Mouse (Mus musculus) forebrain, embryonic 16.5 days (tissue): ENCODE measurements around the gene Senp7. TPM values are rescaled to one million over a fixed set of nuclear protein-coding genes. Genes with fewer than 3 reads are reported as not detected.

Experiments used
- ATAC-seq: fragments of 200-750 bp; cut with Nextera tagmentation; 2 replicates; pipeline ENCODE4 v1.8.0; 2017; ENCODE audit warnings: mild to moderate bottlenecking, moderate library complexity
- H3K27ac ChIP-seq: fragments of 300-500 bp; sonication (generic); 2 replicates; pipeline ENCODE4 v1.5.1; 2014; ENCODE audit warnings: low read length, control low read depth
- H3K27me3 ChIP-seq: fragments of 300-500 bp; sonication (generic); replicated peaks from 2 replicates; pipeline ENCODE4 v1.6.1; 2014; ENCODE audit warnings: low read length; ENCODE audit not compliant: control insufficient read depth, insufficient read depth
- H3K36me3 ChIP-seq: fragments of 300-500 bp; sonication (generic); 2 replicates; pipeline ENCODE4 v1.6.1; 2014; ENCODE audit not compliant: control insufficient read depth, insufficient read depth
- H3K4me1 ChIP-seq: fragments of 300-500 bp; sonication (generic); replicated peaks from 2 replicates; pipeline ENCODE4 v1.6.1; 2014; ENCODE audit warnings: low read length; ENCODE audit not compliant: control insufficient read depth, insufficient read depth
- H3K4me2 ChIP-seq: fragments of 300-500 bp; sonication (generic); 2 replicates; pipeline ENCODE4 v1.6.1; 2014; ENCODE audit warnings: mild to moderate bottlenecking, low read length, control low read depth
- H3K4me3 ChIP-seq: fragments of 300-500 bp; sonication (generic); replicated peaks from 2 replicates; pipeline ENCODE4 v1.5.1; 2014; ENCODE audit warnings: mild to moderate bottlenecking, low read length, control low read depth
- H3K9ac ChIP-seq: fragments of 300-500 bp; sonication (generic); replicated peaks from 2 replicates; pipeline ENCODE4 v1.6.1; 2014; ENCODE audit warnings: low read depth, low read length, control low read depth
- H3K9me3 ChIP-seq: fragments of 300-500 bp; sonication (generic); 2 replicates; pipeline ENCODE4 v1.6.1; 2016; ENCODE audit warnings: low read length; ENCODE audit not compliant: control insufficient read depth
- WGBS: fragments of 180-500 bp; shearing (Covaris S2); extraction: QIAGEN DNeasy Blood & Tissue Kit; methylation state at CpG from one replicate; pipeline ENCODE4 v1.1.7; 2014; 5-methylcytosine and 5-hydroxymethylcytosine counted together
- polyA plus RNA-seq: library from polyadenylated mRNA; unstranded; fragments of >200 nt; fragmentation: Nextera tagmentation; extraction: Ambion mirVana; gene quantifications from 2 replicates; pipeline ENCODE4 v1.2.1, GENCODE M21; 2015

The Senp7 gene
- polyA plus RNA-seq, 1 experiment from 2014 or later: 60.2 TPM

- Histone ChIP-seq H3K9me3 (no peaks in the 10 kb centered on the region), H3K4me1 (no peaks in the 10 kb centered on the region), H3K4me2 (no peak overlapping the region), H3K9ac (no peak overlapping the region), H3K36me3 (peaks cover 7% of the 10 kb centered on the region; the same call in 1 of the 2 replicates), H3K4me3 (no peak overlapping the region), H3K27me3 (no peaks in the 10 kb centered on the region), H3K27ac (no peak overlapping the region)
- ATAC-seq: no peak
- 89% methylated on average over 7 of the region's 7 CpGs for WGBS
Observed at GRCm38 (mm10) chr16:56163466-56163865, 115.3 kb downstream of the Senp7 start.

- H3K27me3 ChIP-seq: no peaks in the 10 kb centered on the region
- H3K4me3 ChIP-seq: no peak overlapping the region
- H3K36me3 ChIP-seq: peaks cover 15% of the 10 kb centered on the region
- no peak overlapping the region for H3K27ac ChIP-seq
- no peaks in the 10 kb centered on the region for H3K9me3 ChIP-seq
- ATAC-seq: peak; percentile 92
- no peak overlapping the region for H3K4me2 ChIP-seq
- peaks cover 4% of the 10 kb centered on the region for H3K4me1 ChIP-seq
- no peak overlapping the region for H3K9ac ChIP-seq
Observed at GRCm38 (mm10) chr16:56170247-56170646, 122.1 kb downstream of the Senp7 start.

- Histone ChIP-seq H3K4me2 (no peak overlapping the region), H3K9me3 (no peaks in the 10 kb centered on the region), H3K4me3 (no peak overlapping the region), H3K27ac (no peak overlapping the region), H3K4me1 (no peaks in the 10 kb centered on the region), H3K27me3 (no peaks in the 10 kb centered on the region), H3K9ac (no peak overlapping the region), H3K36me3 (peaks cover 18% of the 10 kb centered on the region)
- WGBS: 72% methylated on average over 8 of the region's 8 CpGs
- ATAC-seq: no peak
Observed at GRCm38 (mm10) chr16:56175867-56176581, 127.9 kb downstream of the Senp7 start.

GRCm38 (mm10) chr16:56186863-56187262 is 138.7 kb downstream of the Senp7 start:
- ATAC-seq: no peak; the same call in 1 of the 2 replicates

GRCm38 (mm10) chr16:56188198-56188597 is 140.1 kb downstream of the Senp7 start:
- H3K36me3 ChIP-seq: peaks cover 23% of the 10 kb centered on the region
- H3K9ac ChIP-seq: no peak overlapping the region
- H3K4me1 ChIP-seq: no peaks in the 10 kb centered on the region
- H3K9me3 ChIP-seq: no peaks in the 10 kb centered on the region
- H3K27me3 ChIP-seq: no peaks in the 10 kb centered on the region
- ATAC-seq: peak; percentile 72
- 69% methylated on average over 9 of the region's 9 CpGs for WGBS
- H3K27ac ChIP-seq: no peak overlapping the region
- no peak overlapping the region for H3K4me3 ChIP-seq
- no peak overlapping the region for H3K4me2 ChIP-seq

More at GRCm38 (mm10) chr16:56186863-56187262, 138.7 kb downstream of the Senp7 start:
- no peak overlapping the region for H3K4me2 ChIP-seq
- peaks cover 23% of the 10 kb centered on the region for H3K36me3 ChIP-seq
- no peak overlapping the region for H3K27ac ChIP-seq
- H3K4me1 ChIP-seq: no peaks in the 10 kb centered on the region
- 68% methylated on average over 4 of the region's 4 CpGs for WGBS
- H3K9me3 ChIP-seq: no peaks in the 10 kb centered on the region
- H3K4me3 ChIP-seq: no peak overlapping the region
- no peaks in the 10 kb centered on the region for H3K27me3 ChIP-seq
- H3K9ac ChIP-seq: no peak overlapping the region

- no peak within 1 kb of the TSS for H3K4me2 ChIP-seq
- H3K9ac ChIP-seq: no peak within 1 kb of the TSS
- no peaks in the 10 kb centered on the region for H3K27me3 ChIP-seq
- no peak within 1 kb of the TSS for H3K27ac ChIP-seq
- H3K9me3 ChIP-seq: no peaks in the 10 kb centered on the region
- H3K36me3 ChIP-seq: no peaks in the 10 kb centered on the region
- ATAC-seq: no peak
- no peaks in the 10 kb centered on the region for H3K4me1 ChIP-seq
- 40% methylated on average over 6 of the region's 6 CpGs for WGBS
- H3K4me3 ChIP-seq: no peak within 1 kb of the TSS
Observed at GRCm38 (mm10) chr16:56204051-56204450, 155.9 kb downstream of the Senp7 start, which contains the start of gene Impg2. TSS of gene Impg2 (plus strand) at chr16:56204313.

GRCm38 (mm10) chr16:56212740-56213139 is 164.6 kb downstream of the Senp7 start:
- Histone ChIP-seq H3K27me3 (no peaks in the 10 kb centered on the region), H3K4me2 (no peak overlapping the region), H3K4me1 (no peaks in the 10 kb centered on the region), H3K4me3 (no peak overlapping the region), H3K27ac (no peak overlapping the region), H3K9me3 (no peaks in the 10 kb centered on the region), H3K9ac (no peak overlapping the region), H3K36me3 (no peaks in the 10 kb centered on the region)
- ATAC-seq: no peak
- 80% methylated on average over 3 of the region's 3 CpGs for WGBS

GRCm38 (mm10) chr16:56227686-56228085 is 179.5 kb downstream of the Senp7 start:
- H3K27ac ChIP-seq: no peak overlapping the region

GRCm38 (mm10) chr16:56229455-56229854 is 181.3 kb downstream of the Senp7 start:
- ATAC-seq: no peak
- Histone ChIP-seq H3K9me3 (no peaks in the 10 kb centered on the region), H3K27me3 (no peaks in the 10 kb centered on the region), H3K4me2 (no peak overlapping the region), H3K4me1 (no peaks in the 10 kb centered on the region), H3K36me3 (no peaks in the 10 kb centered on the region), H3K4me3 (no peak overlapping the region), H3K9ac (no peak overlapping the region), H3K27ac (no peak overlapping the region)
- 73% methylated on average over 2 of the region's 2 CpGs for WGBS

More at GRCm38 (mm10) chr16:56227686-56228085, 179.5 kb downstream of the Senp7 start:
- Histone ChIP-seq H3K9ac (no peak overlapping the region), H3K9me3 (no peaks in the 10 kb centered on the region), H3K4me2 (no peak overlapping the region), H3K4me3 (no peak overlapping the region), H3K36me3 (no peaks in the 10 kb centered on the region), H3K4me1 (no peaks in the 10 kb centered on the region), H3K27me3 (no peaks in the 10 kb centered on the region)
- no peak for ATAC-seq
